Mouse (Mus musculus): Measurements from ENCODE around the gene Btrc. TPM values are rescaled to one million over a fixed set of nuclear protein-coding genes. Genes with fewer than 3 reads are reported as not detected.
"Not testable (repeated sequence)": the region's sequence is repeated elsewhere in the genome, so short reads cannot be mapped to it uniquely, and the experiment has no call there.

Btrc gene
- polyA plus RNA-seq, 1 experiment from 2014 or later: 63.3 TPM

DNA sequence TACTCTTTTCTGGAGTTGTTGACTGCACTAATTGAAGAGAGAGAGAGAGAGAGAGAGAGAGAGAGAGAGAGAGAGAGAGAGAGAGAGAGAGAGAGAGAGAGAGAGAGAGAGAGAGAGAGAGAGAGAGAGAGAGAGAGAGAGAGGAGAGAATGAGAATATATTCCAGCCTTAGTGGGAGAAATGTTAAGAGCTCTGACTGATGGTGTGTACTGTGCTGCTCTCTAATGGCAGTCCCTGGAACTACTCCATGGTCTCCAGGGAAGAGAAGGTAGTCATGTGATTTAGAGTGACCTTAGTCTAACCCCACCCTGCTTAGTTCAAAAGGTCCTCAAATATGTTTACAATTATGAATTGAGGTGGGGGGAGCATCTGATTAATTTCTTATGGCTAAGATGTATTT is 72.5 kb downstream of the Btrc start:
- H3K4me1 ChIP-seq (replicated peaks; ENCODE audit: control insufficient read depth, insufficient read depth, low read length); H3K4me3 ChIP-seq (ENCODE audit: low read depth, low read length); H3K27ac ChIP-seq (ENCODE audit: low read depth, low read length); H3K27me3 ChIP-seq (ENCODE audit: control insufficient read depth, insufficient read depth, low read length); H3K9me3 ChIP-seq (ENCODE audit: control insufficient read depth, low read length); ATAC-seq (ENCODE audit: low FRiP score); H3K36me3 ChIP-seq (ENCODE audit: control insufficient read depth, insufficient read depth, low read length); H3K4me2 ChIP-seq (replicated peaks; ENCODE audit: low read depth, low read length); H3K9ac ChIP-seq (ENCODE audit: low read depth, low read length): not testable (repeated sequence)
- DNase-seq (ENCODE audit: low spot score): peak; percentile 76

DNA sequence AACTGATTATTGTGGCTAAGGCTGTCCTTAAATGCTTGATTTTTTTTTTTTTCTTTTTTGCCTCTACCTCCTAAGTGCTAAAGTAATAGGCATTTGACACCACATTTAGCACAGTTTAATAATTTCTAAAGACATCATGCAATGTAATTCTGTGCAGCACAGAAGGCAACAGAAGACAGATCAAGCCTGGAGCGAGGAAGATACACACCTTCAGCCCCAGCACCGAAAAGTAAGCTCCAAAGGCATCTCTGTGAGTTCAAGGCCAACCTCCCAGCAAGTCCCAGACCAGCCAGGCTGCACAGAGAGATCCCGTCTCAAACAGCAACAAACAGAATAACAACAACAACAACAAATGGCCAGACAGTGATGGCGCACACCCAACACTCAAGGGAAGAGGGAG is 73.6 kb downstream of the Btrc start:
- Histone ChIP-seq H3K9ac (ENCODE audit: low read depth, low read length) (no peak overlapping the region), H3K4me1 (replicated peaks; ENCODE audit: control insufficient read depth, insufficient read depth, low read length) (no peaks in the 10 kb centered on the region), H3K4me2 (replicated peaks; ENCODE audit: low read depth, low read length) (no peak overlapping the region), H3K36me3 (ENCODE audit: control insufficient read depth, insufficient read depth, low read length) (no peaks in the 10 kb centered on the region), H3K27me3 (ENCODE audit: control insufficient read depth, insufficient read depth, low read length) (no peaks in the 10 kb centered on the region), H3K27ac (ENCODE audit: low read depth, low read length) (no peak overlapping the region), H3K9me3 (ENCODE audit: control insufficient read depth, low read length) (no peaks in the 10 kb centered on the region), H3K4me3 (ENCODE audit: low read depth, low read length) (no peak overlapping the region)
- no peak for DNase-seq (ENCODE audit: low spot score)
- no peak for ATAC-seq (ENCODE audit: low FRiP score)
- WGBS: 83% methylated on average over 4 of the region's 4 CpGs

DNA sequence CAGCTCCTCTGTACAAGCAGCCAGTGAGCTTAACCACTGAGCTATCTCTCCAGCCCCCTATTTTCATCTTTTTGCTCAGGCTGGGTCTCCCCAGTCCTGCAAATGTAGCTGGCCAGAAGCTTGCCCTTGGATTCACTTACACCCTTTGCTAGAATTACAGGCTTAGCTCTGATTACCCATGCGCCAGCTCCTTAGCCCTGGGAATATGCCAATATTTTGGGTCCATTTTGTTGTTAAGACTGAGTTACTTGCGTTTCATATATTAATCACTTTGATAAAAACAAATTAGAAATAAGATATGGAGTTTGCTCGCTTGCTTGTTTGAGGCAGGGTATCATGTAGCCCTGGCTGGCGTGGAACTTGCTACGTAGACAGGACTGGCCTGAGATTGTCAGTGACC is 74.7 kb downstream of the Btrc start:
- Histone ChIP-seq H3K36me3 (ENCODE audit: control insufficient read depth, insufficient read depth, low read length) (no peaks in the 10 kb centered on the region), H3K9me3 (ENCODE audit: control insufficient read depth, low read length) (no peaks in the 10 kb centered on the region), H3K27me3 (ENCODE audit: control insufficient read depth, insufficient read depth, low read length) (no peaks in the 10 kb centered on the region), H3K4me2 (replicated peaks; ENCODE audit: low read depth, low read length) (no peak overlapping the region), H3K4me3 (ENCODE audit: low read depth, low read length) (no peak overlapping the region), H3K9ac (ENCODE audit: low read depth, low read length) (no peak overlapping the region), H3K27ac (ENCODE audit: low read depth, low read length) (no peak overlapping the region), H3K4me1 (replicated peaks; ENCODE audit: control insufficient read depth, insufficient read depth, low read length) (no peaks in the 10 kb centered on the region)
- 92% methylated on average over 5 of the region's 5 CpGs for WGBS
- ATAC-seq (ENCODE audit: low FRiP score) (no peak), DNase-seq (ENCODE audit: low spot score) (no peak)

DNA sequence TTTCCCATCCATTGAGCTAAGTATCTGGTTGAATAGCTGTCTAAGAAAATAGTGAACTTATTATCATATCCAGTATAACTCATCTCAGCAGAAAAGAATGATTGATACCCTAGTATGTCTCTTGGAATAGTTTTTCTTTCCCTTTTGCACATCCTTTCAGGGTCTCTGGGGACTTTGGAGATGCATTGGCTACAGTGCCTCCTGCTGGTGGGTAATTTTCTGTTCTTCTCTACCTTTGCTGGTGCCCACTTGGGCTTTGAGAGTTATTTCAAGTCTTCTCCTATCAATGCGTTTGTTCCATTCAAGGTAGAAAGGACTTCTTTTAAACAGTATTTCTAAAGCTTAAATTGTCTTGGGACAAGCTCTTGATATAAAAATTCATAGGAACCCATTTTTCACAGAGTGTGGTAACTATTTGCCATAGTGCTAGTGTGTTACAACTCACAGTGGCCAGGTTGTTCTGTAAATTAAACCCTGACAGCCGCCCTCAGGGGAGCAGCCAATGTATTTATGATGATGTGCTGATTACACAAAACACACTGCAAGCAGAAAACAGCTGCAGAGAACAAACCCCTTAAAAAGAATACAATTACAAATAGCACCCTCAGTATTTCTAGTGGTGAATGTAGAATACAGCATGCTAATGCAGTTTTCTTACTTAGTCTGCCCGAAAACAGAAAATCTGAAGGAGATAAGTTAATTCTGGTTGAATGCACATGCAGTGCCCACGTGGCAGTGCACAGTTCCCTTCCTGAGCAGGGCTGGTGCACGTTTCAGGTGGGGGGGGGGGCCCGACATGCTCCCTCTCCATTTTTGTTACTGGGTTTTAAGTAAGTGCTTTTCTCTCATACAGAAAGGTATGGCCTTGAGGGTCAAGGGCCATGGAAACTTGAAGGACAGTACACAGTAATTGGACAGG is 75.7 kb downstream of the Btrc start:
- DNase-seq (ENCODE audit: low spot score) (peak; percentile 44), ATAC-seq (ENCODE audit: low FRiP score) (no peak)
- Histone ChIP-seq H3K9me3 (ENCODE audit: control insufficient read depth, low read length) (no peaks in the 10 kb centered on the region), H3K4me3 (ENCODE audit: low read depth, low read length) (no peak overlapping the region), H3K36me3 (ENCODE audit: control insufficient read depth, insufficient read depth, low read length) (no peaks in the 10 kb centered on the region), H3K27me3 (ENCODE audit: control insufficient read depth, insufficient read depth, low read length) (no peaks in the 10 kb centered on the region), H3K27ac (ENCODE audit: low read depth, low read length) (no peak overlapping the region), H3K4me2 (replicated peaks; ENCODE audit: low read depth, low read length) (no peak overlapping the region), H3K4me1 (replicated peaks; ENCODE audit: control insufficient read depth, insufficient read depth, low read length) (no peaks in the 10 kb centered on the region), H3K9ac (ENCODE audit: low read depth, low read length) (no peak overlapping the region)
- 68% methylated on average over 6 of the region's 6 CpGs for WGBS

DNA sequence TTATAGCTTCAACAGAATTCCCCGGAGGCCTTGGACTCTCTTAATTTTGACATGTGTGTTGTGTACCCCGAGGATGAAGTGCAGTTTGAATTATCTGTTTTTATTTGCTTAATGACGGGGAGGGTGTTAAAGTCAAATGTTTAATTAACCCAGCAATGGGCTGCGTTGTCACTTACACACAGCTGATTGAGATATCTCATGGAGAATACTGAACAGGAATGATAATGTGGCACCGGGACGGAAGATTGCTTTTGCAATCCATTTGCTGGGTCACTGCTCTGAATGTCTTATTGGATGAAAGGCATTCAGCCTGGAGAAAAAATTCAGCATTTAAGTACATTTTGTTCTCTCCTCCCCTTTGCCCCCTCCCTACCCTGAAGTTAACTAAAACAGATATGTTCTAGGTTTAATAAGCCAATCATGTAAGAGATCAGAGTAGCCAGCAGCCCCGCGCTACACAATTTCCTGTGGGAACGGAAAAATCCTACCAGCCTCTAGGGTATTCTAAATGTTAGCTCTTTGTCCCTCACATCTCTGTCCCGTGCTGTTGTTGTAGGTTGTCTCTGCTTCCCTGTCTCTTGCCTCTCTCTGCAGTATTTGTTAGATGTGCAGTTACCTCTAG is 77.1 kb downstream of the Btrc start:
- 54% methylated on average over 10 of the region's 10 CpGs for WGBS
- Histone ChIP-seq H3K27me3 (ENCODE audit: control insufficient read depth, insufficient read depth, low read length) (no peaks in the 10 kb centered on the region; the same call in 1 of the 2 replicates), H3K27ac (ENCODE audit: low read depth, low read length) (peak overlapping the region; percentile 45; the same call in 1 of the 2 replicates)

DNA sequence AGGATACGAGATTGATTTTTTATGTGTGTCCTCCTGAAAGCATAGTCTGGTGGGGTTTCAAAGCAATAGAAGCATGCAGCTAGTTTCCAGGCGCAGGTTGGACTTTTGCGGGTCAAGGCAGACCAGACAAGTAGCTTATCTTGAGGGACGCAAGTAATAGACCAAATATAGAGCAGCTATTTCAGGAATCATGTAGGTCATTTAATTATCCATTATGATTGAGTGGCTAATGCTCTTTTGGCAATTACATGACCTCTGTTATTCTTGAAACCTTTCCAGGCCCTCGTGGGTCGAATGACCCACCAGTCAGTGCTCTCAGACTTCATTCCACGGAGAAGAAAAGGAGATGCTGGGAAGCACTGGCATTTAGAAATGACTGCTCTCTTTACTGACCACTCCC is 78.2 kb downstream of the Btrc start:
- 58% methylated on average over 7 of the region's 7 CpGs for WGBS
- Histone ChIP-seq H3K27me3 (ENCODE audit: control insufficient read depth, insufficient read depth, low read length) (no peaks in the 10 kb centered on the region; the same call in 1 of the 2 replicates), H3K36me3 (ENCODE audit: control insufficient read depth, insufficient read depth, low read length) (no peaks in the 10 kb centered on the region), H3K4me1 (replicated peaks; ENCODE audit: control insufficient read depth, insufficient read depth, low read length) (no peaks in the 10 kb centered on the region), H3K27ac (ENCODE audit: low read depth, low read length) (no peak overlapping the region), H3K4me3 (ENCODE audit: low read depth, low read length) (no peak overlapping the region), H3K9me3 (ENCODE audit: control insufficient read depth, low read length) (no peaks in the 10 kb centered on the region), H3K9ac (ENCODE audit: low read depth, low read length) (no peak overlapping the region), H3K4me2 (replicated peaks; ENCODE audit: low read depth, low read length) (no peak overlapping the region)
- ATAC-seq (ENCODE audit: low FRiP score) (no peak), DNase-seq (ENCODE audit: low spot score) (no peak)

More for the DNA sequence above, 77.1 kb downstream of the Btrc start:
- ATAC-seq (ENCODE audit: low FRiP score) (no peak), DNase-seq (ENCODE audit: low spot score) (no peak)
- no peak overlapping the region for H3K4me3 ChIP-seq (ENCODE audit: low read depth, low read length)
- H3K4me1 ChIP-seq (replicated peaks; ENCODE audit: control insufficient read depth, insufficient read depth, low read length): no peaks in the 10 kb centered on the region
- no peak overlapping the region for H3K9ac ChIP-seq (ENCODE audit: low read depth, low read length)
- no peaks in the 10 kb centered on the region for H3K36me3 ChIP-seq (ENCODE audit: control insufficient read depth, insufficient read depth, low read length)
- no peaks in the 10 kb centered on the region for H3K9me3 ChIP-seq (ENCODE audit: control insufficient read depth, low read length)
- no peak overlapping the region for H3K4me2 ChIP-seq (replicated peaks; ENCODE audit: low read depth, low read length)

DNA sequence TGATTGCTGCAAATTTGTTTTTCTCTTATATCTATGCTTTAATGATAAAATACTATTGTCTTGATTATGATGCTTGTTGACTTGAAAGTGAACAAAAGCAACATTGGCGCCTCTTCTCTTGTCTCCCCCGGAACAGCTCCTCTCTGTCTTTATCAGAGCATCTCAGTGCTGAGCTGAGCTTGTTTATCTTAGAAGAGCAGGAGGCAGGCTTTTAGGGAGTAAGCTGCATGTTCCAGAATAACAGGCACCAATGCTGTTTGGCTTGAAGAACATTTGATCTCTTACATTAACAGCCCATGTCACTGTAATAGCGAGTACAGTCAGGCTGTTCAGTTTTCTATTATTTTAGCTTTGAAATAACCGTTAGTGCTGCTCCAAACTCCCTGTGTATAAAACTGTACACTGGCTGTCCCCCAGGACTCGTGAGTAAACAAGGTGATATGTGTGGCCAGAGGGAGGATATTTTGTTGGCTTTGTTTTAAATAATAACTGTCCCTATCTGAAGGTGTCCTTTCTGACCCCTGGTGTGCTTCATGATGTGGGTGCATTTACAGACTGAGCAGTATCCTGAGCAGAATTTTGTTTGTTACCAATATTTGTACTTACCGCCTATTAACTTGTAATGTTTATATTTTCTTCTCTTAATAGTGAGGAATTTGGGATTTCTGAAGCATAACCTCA is 81.9 kb downstream of the Btrc start:
- no peaks in the 10 kb centered on the region for H3K36me3 ChIP-seq (ENCODE audit: control insufficient read depth, insufficient read depth, low read length)
- H3K27me3 ChIP-seq (ENCODE audit: control insufficient read depth, insufficient read depth, low read length): no peaks in the 10 kb centered on the region; the same call in 1 of the 2 replicates
- no peak for DNase-seq (ENCODE audit: low spot score)
- no peaks in the 10 kb centered on the region for H3K9me3 ChIP-seq (ENCODE audit: control insufficient read depth, low read length)
- H3K27ac ChIP-seq (ENCODE audit: low read depth, low read length): no peak overlapping the region
- H3K4me1 ChIP-seq (replicated peaks; ENCODE audit: control insufficient read depth, insufficient read depth, low read length): no peaks in the 10 kb centered on the region
- ATAC-seq (ENCODE audit: low FRiP score): no peak
- 69% methylated on average over 6 of the region's 6 CpGs for WGBS
- H3K4me2 ChIP-seq (replicated peaks; ENCODE audit: low read depth, low read length): no peak overlapping the region
- H3K9ac ChIP-seq (ENCODE audit: low read depth, low read length): no peak overlapping the region
- no peak overlapping the region for H3K4me3 ChIP-seq (ENCODE audit: low read depth, low read length)

DNA sequence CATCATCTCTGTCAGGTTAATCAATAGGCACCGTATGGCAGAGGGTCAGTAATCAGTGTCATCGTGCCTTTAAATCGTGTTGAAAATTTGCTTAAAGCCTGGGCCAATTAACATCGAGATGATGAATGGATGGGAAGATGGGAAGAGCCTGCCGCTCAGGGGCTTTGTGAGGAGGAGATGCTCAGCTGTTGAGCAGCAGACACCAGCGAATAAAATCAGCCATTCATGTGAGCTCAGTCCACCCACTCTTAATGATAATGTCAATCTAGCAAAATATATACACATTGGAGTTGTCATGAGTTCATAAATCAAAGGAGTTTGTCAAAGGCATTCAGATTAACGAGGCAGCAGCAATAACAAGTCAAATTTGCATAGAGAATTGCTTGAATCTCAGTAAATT is 83.1 kb downstream of the Btrc start:
- H3K9ac ChIP-seq (ENCODE audit: low read depth, low read length): no peak overlapping the region
- H3K4me3 ChIP-seq (ENCODE audit: low read depth, low read length): no peak overlapping the region
- 47% methylated on average over 7 of the region's 7 CpGs for WGBS
- H3K9me3 ChIP-seq (ENCODE audit: control insufficient read depth, low read length): no peaks in the 10 kb centered on the region
- no peaks in the 10 kb centered on the region for H3K4me1 ChIP-seq (replicated peaks; ENCODE audit: control insufficient read depth, insufficient read depth, low read length)
- ATAC-seq (ENCODE audit: low FRiP score): peak; percentile 56; the same call in 1 of the 2 replicates
- no peak overlapping the region for H3K27ac ChIP-seq (ENCODE audit: low read depth, low read length)
- no peaks in the 10 kb centered on the region for H3K36me3 ChIP-seq (ENCODE audit: control insufficient read depth, insufficient read depth, low read length)
- peak; percentile 49 for DNase-seq (ENCODE audit: low spot score)
- no peaks in the 10 kb centered on the region; the same call in 1 of the 2 replicates for H3K27me3 ChIP-seq (ENCODE audit: control insufficient read depth, insufficient read depth, low read length)
- no peak overlapping the region for H3K4me2 ChIP-seq (replicated peaks; ENCODE audit: low read depth, low read length)

All from hindbrain, embryonic 11.5 days (tissue).